Mouse (Mus musculus) G1E (cell line): ENCODE measurements around the gene Mief2. TPM values are rescaled to one million over a fixed set of nuclear protein-coding genes. Genes with fewer than 3 reads are reported as not detected.

ENCODE experiments used
- ATAC-seq: 2 replicates; pipeline ENCODE4 v1.8.0; 2016; ENCODE audit warnings: mild to moderate bottlenecking; ENCODE audit not compliant: insufficient number of reproducible peaks, poor library complexity, low FRiP score, severe bottlenecking; ENCODE audit errors: extremely low read depth
- DNase-seq: peaks from one replicate; pipeline ENCODE4 v3.0.0; 2012; ENCODE audit warnings: low spot score
- H3K27me3 ChIP-seq: 2 replicates; pipeline ENCODE4 v1.6.1; 2012; ENCODE audit warnings: mild to moderate bottlenecking, low read length, inconsistent platforms; ENCODE audit not compliant: insufficient read depth
- H3K36me3 ChIP-seq: replicated peaks from 2 replicates; pipeline ENCODE3; 2012; ENCODE audit warnings: mild to moderate bottlenecking, inconsistent platforms
- H3K4me1 ChIP-seq: 2 replicates; pipeline ENCODE4 v1.6.1; 2012; ENCODE audit warnings: low read depth, low read length, inconsistent platforms, mixed read lengths; ENCODE audit not compliant: insufficient read depth
- H3K4me3 ChIP-seq: 2 replicates; pipeline ENCODE4 v1.5.1; 2012; ENCODE audit warnings: low read depth, mild to moderate bottlenecking, inconsistent platforms, low read length, moderate library complexity, mixed read lengths
- H3K9me3 ChIP-seq: replicated peaks from 2 replicates; pipeline ENCODE4 v1.6.1; 2012; ENCODE audit warnings: inconsistent platforms
- CTCF ChIP-seq: IDR thresholded peaks from 2 replicates; pipeline ENCODE4 v1.5.1; 2012; ENCODE audit warnings: low read depth, low read length, inconsistent platforms, mixed read lengths
- GATA1 ChIP-seq: IDR thresholded peaks from 2 replicates; pipeline ENCODE4 v1.6.1; 2012; ENCODE audit warnings: borderline replicate concordance, low read length, inconsistent platforms, mixed read lengths
- GATA2 ChIP-seq: IDR thresholded peaks from 2 replicates; pipeline ENCODE4 v1.6.1; 2012; ENCODE audit warnings: low read depth, low read length, inconsistent platforms, borderline replicate concordance
- POLR2AphosphoS5 ChIP-seq: IDR thresholded peaks from 2 replicates; pipeline ENCODE4 v1.6.1; 2012; ENCODE audit warnings: low read depth, low read length, inconsistent platforms; ENCODE audit not compliant: insufficient replicate concordance
- TAL1 ChIP-seq: conservative IDR thresholded peaks from 2 replicates; pipeline ENCODE4 v1.6.1; 2012; ENCODE audit warnings: low read depth, low read length, inconsistent platforms, mixed read lengths
- polyA plus RNA-seq: library from polyadenylated mRNA; stranded (reverse); fragments of >175 nt; gene quantifications from 2 replicates; pipeline ENCODE4 v1.2.3, GENCODE M21; 2012
- total RNA-seq, 2 experiments: library from RNA; stranded (forward) in 1 of 2; stranded (reverse) in 1 of 2; fragments of 200-1000 nt in 1 of 2; fragments of >200 nt in 1 of 2; fragmentation: Nextera tagmentation in 1 of 2; gene quantifications; 2 replicates each; pipeline ENCODE4 v1.2.3; 2014 to 2017

Mief2 gene
- total and polyA plus RNA-seq, 3 experiments = 3.4 to 16.0 (median 7.8) TPM

- Histone ChIP-seq H3K4me3 (no peak overlapping the region), H3K9me3 (peaks cover 3% of the 10 kb centered on the region; the same call in 1 of the 2 replicates), H3K4me1 (peaks cover 2% of the 10 kb centered on the region; the same call in 1 of the 2 replicates), H3K27me3 (no peaks in the 10 kb centered on the region), H3K36me3 (peaks cover 83% of the 10 kb centered on the region)
- ATAC-seq (no peak), DNase-seq (no peak)
- TF ChIP-seq POLR2AphosphoS5 (no peak), GATA1 (no peak), TAL1 (no peak), CTCF (no peak), GATA2 (no peak)
Measured at GRCm38 (mm10) chr11:60761681-60762080, 33.5 kb downstream of the Mief2 start.

- Histone ChIP-seq H3K36me3 (peaks cover 51% of the 10 kb centered on the region), H3K27me3 (no peaks in the 10 kb centered on the region), H3K4me3 (no peak overlapping the region), H3K4me1 (peaks cover 30% of the 10 kb centered on the region), H3K9me3 (peaks cover 3% of the 10 kb centered on the region; the same call in 1 of the 2 replicates)
- ATAC-seq (no peak), DNase-seq (no peak)
- TF ChIP-seq POLR2AphosphoS5 (no peak), GATA1 (no peak), GATA2 (no peak), TAL1 (no peak), CTCF (no peak)
Measured at GRCm38 (mm10) chr11:60766969-60767368, 38.8 kb downstream of the Mief2 start.

- Histone ChIP-seq H3K4me3 (no peak overlapping the region), H3K27me3 (no peaks in the 10 kb centered on the region), H3K4me1 (peaks cover 41% of the 10 kb centered on the region), H3K36me3 (peaks cover 33% of the 10 kb centered on the region), H3K9me3 (peaks cover 3% of the 10 kb centered on the region; the same call in 1 of the 2 replicates)
- DNase-seq (no peak), ATAC-seq (no peak)
- no peak for TF ChIP-seq GATA2
- no peak for TF ChIP-seq CTCF
- no peak for TF ChIP-seq GATA1
- no peak for TF ChIP-seq POLR2AphosphoS5
- TF ChIP-seq TAL1 = no peak
Measured at GRCm38 (mm10) chr11:60769322-60769721, 41.1 kb downstream of the Mief2 start.

- H3K4me3 ChIP-seq = 0 out of 2 replicates have a peak overlapping the region, but pooled peaks have one; percentile 30
- no peak for DNase-seq
Measured at GRCm38 (mm10) chr11:60770776-60771175, 42.6 kb downstream of the Mief2 start.

GRCm38 (mm10) chr11:60772161-60772560 lies 44.0 kb downstream of the Mief2 start:
- Histone ChIP-seq H3K4me3 (no peak overlapping the region), H3K9me3 (no peaks in the 10 kb centered on the region), H3K4me1 (peaks cover 55% of the 10 kb centered on the region), H3K36me3 (peaks cover 12% of the 10 kb centered on the region), H3K27me3 (no peaks in the 10 kb centered on the region)
- DNase-seq (no peak), ATAC-seq (no peak)
- no peak for TF ChIP-seq CTCF

More at GRCm38 (mm10) chr11:60770776-60771175, 42.6 kb downstream of the Mief2 start:
- Histone ChIP-seq H3K9me3 (no peaks in the 10 kb centered on the region), H3K27me3 (no peaks in the 10 kb centered on the region), H3K36me3 (peaks cover 21% of the 10 kb centered on the region), H3K4me1 (peaks cover 53% of the 10 kb centered on the region)
- TF ChIP-seq POLR2AphosphoS5 = peak; percentile 70; the same call in 1 of the 2 replicates
- TF ChIP-seq CTCF = no peak
- ATAC-seq = no peak

GRCm38 (mm10) chr11:60774158-60774689 lies 46.0 kb downstream of the Mief2 start:
- no peaks in the 10 kb centered on the region for H3K27me3 ChIP-seq
- no peaks in the 10 kb centered on the region for H3K9me3 ChIP-seq
- TF ChIP-seq GATA1 (no peak), CTCF (no peak), TAL1 (no peak), POLR2AphosphoS5 (no peak), GATA2 (no peak)
- H3K4me1 ChIP-seq = peaks cover 55% of the 10 kb centered on the region
- DNase-seq (no peak), ATAC-seq (no peak)
- H3K4me3 ChIP-seq = no peak overlapping the region; the same call in 1 of the 2 replicates
- peaks cover 20% of the 10 kb centered on the region for H3K36me3 ChIP-seq

GRCm38 (mm10) chr11:60774841-60775240 lies 46.6 kb downstream of the Mief2 start:
- TF ChIP-seq CTCF (no peak), POLR2AphosphoS5 (no peak), GATA1 (no peak), TAL1 (peak; percentile 93)
- DNase-seq (peak; percentile 63), ATAC-seq (peak; percentile 51)
- Histone ChIP-seq H3K4me3 (no peak overlapping the region; the same call in 1 of the 2 replicates), H3K27me3 (no peaks in the 10 kb centered on the region), H3K4me1 (peaks cover 57% of the 10 kb centered on the region), H3K36me3 (peaks cover 26% of the 10 kb centered on the region), H3K9me3 (no peaks in the 10 kb centered on the region)
